Mouse (Mus musculus) testis, postnatal 10 days (tissue): ENCODE data around the gene Apobr.

ENCODE experiments used
- DNase-seq: peaks from one replicate; pipeline ENCODE4 v3.0.0; 2021; ENCODE audit warnings: low spot score

The Apobr gene

GRCm38 (mm10) chr7:126584506-126584977 is at the start of gene Apobr:
TSS of gene Apobr (plus strand) at chr7:126584942.
- no peak for DNase-seq

DNA sequence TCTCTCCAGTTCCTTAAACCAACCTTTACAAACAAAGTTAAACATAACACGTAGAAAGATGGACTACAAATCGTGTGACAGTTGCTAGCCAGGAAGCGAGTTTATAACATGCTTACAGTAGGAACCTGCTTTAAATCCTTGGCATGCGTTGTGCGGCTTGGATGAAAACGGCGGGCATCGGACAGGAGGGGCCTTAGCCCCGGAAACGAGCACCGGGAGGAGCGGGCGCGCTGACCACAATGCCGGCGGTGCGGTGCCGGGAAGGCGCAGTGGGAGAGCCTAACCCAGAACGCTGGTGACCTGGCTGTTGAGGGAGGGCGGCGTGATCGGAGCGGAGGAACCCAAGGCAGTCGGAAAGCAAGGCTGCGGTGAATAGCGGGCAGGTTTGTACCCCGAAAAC is 49.0 kb upstream of the Apobr start:
- peak; percentile 50 for DNase-seq

DNA sequence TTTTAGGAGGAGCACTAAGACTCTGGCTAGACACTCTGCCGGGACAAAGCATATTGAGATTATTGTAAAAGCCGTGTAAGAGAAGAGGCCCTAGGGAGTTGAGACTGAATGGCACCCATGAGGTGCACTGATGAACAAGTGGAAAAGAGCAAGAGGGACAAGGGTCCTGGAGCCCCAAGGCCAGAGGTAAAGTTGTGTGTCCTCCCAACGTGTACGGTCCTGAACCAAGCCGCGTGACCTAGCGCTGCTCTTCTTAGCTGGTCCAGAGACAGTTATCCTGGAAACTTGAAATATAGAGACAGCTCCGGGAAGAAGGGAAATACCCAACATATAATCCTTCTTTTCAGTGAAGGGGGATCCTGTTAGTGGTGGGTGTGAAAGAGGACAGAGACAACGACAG is 48.3 kb upstream of the Apobr start:
- no peak for DNase-seq

DNA sequence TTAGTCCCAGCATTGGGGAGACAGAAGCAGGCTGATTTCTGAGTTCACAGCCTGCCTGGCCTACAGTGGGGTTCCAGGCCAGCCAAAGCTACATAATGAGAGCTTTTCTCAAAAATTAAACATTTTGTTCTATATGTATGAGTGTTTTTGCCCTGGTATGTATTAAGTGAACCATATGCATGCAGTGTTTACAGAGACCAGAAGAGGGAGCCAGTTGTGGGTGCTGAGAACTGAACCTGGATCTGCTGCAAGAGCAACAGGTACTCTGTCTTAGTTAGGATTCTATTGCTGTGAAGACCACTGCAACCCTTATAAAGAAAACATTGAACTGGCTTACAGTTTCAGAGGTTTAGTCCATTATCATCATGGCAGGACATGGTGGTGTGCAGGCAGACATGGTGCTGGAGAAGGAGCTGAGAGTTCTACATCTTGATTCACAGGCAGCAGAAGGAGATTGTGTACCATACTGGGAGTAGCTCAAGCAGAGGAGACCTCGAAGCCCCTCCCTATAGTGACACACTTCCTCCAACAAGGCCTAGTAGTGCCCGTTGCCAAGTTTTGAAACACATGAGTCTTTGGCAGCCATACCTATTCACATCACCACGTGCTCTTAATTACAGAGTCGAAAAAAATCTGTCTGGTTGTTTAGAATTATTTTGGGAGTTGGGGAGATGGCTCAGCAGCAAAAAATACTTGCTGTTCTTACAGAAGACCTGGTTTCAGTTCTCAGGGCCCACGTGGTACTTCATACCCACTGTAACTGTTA is 46.7 kb upstream of the Apobr start:
- DNase-seq, result no peak

GRCm38 (mm10) chr7:126541661-126542060 is 43.1 kb upstream of the Apobr start:
- DNase-seq, result no peak

- no peak for DNase-seq
Observed at GRCm38 (mm10) chr7:126545631-126546030, 39.1 kb upstream of the Apobr start.

DNA sequence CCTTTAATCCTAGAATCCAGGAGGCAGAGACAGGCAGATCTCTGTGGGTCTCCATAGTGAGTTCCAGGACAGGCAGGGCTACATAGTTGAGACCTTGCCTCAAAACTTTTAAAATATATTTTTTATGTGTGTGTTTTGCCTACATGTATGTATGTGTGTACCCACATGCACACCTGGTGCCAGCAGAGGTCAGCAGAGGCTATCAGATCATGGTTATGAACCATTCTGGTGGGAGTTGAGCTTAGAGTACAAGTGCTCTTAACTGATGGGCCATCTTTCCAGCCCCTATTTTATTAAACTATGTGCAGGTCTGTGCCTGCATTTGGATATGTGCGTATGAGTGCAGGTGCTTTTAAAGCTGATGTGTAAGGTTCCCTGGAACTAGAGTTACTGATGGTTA is 29.9 kb upstream of the Apobr start:
- no peak for DNase-seq

DNA sequence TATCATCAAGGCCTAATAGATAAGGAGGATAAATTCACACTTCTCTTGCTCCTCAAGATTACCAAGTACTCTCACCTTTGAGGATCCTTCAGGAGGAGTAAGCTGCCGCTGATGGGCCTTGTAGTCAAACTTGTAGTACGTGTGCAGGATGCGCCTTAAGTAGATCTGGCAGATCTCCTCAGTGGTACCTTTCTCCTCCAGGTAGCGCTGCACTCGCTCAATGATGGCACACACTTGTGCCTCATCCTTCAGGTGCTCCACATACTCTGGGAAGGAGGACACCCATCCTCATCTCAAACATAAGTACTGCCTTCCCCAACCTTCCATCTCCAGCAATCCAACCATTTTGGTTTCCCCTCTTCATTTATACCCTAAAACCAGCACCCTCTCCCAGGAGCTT is 28.1 kb upstream of the Apobr start:
- DNase-seq, result no peak

DNA sequence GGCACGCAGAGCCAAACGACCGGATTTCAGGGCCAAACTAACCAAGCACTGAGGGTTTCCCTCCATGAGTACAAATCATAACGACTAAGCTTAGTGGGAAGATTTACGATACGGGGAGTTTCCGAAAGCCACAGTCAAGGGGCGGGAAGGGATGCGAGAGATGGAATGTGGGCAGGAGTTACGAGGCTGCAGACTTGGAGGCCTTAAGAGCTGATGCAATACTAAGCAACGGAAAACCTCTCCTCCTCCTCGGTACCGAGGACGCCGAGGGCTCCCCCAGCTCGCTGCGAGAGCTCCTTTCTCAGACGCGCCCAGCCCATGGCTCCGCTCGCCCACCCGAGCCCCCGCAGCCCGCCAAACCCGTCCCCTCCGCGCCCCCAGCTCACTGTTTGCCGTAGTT is 19.0 kb upstream of the Apobr start:
- no peak for DNase-seq

- peak; percentile 79 for DNase-seq
Observed at GRCm38 (mm10) chr7:126566094-126566765, 18.5 kb upstream of the Apobr start, which contains the start of gene Eif3c. TSS of gene Eif3c (minus strand) at chr7:126566411.

GRCm38 (mm10) chr7:126576946-126577345 is 7.8 kb upstream of the Apobr start:
- peak; percentile 72 for DNase-seq

- DNase-seq, result peak; percentile 72
Observed at GRCm38 (mm10) chr7:126579172-126579571, 5.6 kb upstream of the Apobr start.

DNA sequence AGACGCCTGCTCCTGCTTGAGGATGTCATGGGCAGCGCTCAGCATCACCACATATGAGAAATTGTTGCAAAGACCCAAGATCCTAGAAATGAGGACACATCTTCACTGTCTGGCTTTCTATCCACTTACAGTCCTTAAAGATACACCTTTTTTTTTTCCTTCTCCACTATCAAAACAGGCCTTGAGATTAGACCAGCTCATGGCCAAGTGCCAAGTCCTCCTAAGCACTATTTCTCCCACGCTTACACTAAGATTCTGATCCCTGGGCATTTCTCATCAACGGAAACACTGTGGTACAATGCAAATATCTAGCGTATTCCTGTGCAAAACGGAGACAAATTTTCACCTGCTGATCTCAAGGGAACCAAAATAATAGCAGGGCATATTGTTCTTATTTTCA is 3.1 kb upstream of the Apobr start:
- peak; percentile 72 for DNase-seq

GRCm38 (mm10) chr7:126582759-126583158 is 2.0 kb upstream of the Apobr start:
- DNase-seq, result peak; percentile 73

DNA sequence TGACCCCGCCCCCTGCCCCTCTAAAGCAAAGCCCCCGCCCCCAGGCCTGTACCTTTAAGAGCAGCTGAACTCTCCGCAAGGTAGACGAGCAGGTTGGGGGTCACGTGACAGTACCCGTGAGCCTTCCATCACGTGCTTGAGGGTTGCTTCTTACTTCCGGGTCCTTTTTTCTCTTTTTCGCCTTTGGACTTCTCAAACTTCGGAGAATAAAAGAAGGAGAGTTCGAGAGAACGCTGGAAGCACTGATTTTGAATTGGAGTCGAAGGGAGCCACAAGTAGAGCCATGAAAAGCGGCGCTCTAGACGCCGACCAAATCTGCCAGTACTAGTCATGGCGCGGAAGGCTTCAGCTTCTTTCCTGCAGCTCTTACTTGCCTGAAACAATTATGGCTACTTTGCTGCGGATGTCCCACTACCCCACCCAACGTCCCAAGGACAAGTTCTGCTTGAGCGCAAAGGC is 1.5 kb upstream of the Apobr start:
- peak; percentile 91 for DNase-seq

- no peak for DNase-seq
Observed at GRCm38 (mm10) chr7:126583761-126584160, 981 bp upstream of the Apobr start.

- DNase-seq, result no peak
Observed at GRCm38 (mm10) chr7:126585717-126586116, 975 bp downstream of the Apobr start, which contains the start of gene Cln3. TSS of gene Cln3 (minus strand) at chr7:126585817.

GRCm38 (mm10) chr7:126586839-126587238 is 2.1 kb downstream of the Apobr start:
- peak; percentile 71 for DNase-seq

- DNase-seq, result peak; percentile 91
Observed at GRCm38 (mm10) chr7:126587779-126588178, 3.0 kb downstream of the Apobr start.

DNA sequence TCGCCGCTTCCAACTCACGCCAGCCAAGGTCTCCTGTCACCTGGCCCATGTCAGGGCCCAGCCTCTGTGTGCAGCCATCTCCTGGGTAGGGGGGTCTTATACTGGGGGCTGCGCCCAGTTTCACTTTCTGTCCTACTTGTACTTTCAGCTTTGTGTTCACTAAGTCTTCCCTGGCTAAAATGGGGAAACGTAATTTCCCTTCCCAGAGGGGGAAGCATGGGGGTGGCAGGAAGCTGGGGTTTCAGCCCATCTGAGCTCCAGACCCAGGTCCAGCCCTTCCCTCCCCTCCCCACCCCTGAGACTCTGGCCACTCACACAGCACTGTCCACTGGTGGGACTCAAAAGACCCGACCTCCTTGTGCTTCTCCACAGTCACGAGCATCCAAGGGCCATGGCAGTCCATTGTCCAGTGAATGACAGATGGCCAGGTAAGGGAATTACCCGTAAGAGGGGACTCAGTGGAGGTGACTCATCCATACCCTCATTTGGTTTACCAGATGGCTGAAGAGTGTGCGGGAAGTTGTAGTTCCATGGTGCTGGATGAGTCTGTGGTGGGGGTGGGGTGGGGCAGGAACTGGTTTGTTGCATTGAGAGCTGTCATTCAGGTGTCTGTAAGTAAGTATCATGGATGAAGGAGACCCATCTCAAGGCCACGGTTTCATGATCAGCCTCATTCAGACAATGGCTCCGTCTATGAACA is 10.3 kb downstream of the Apobr start, which contains the start of gene Il27:
Gene Il27 (minus strand): TSS at position 80 of the 700 bp plus-strand sequence.
- DNase-seq, result no peak

GRCm38 (mm10) chr7:126595890-126596289 is 11.1 kb downstream of the Apobr start:
- no peak for DNase-seq

- no peak for DNase-seq
Observed at GRCm38 (mm10) chr7:126596414-126596813, 11.7 kb downstream of the Apobr start.
